Mouse (Mus musculus) liver, postnatal 0 days (tissue): ENCODE results near the gene Bap1. TPM values are rescaled to one million over a fixed set of nuclear protein-coding genes. Genes with fewer than 3 reads are reported as not detected.

Experiments used
- ATAC-seq: fragments of 200-750 bp; cut with Nextera tagmentation; 2 replicates; pipeline ENCODE4 v1.8.0; 2017; ENCODE audit warnings: mild to moderate bottlenecking, moderate library complexity
- DNase-seq: peaks from one replicate; pipeline ENCODE4 v3.0.0-alpha.2; 2016
- H3K27ac ChIP-seq: fragments of 300-500 bp; sonication (generic); 2 replicates; pipeline ENCODE4 v1.5.1; 2014; ENCODE audit warnings: antibody characterized with exemption, moderate library complexity, mild to moderate bottlenecking, low read depth
- H3K27me3 ChIP-seq: fragments of 300-500 bp; sonication (generic); 2 replicates; pipeline ENCODE4 v1.6.1; 2014; ENCODE audit warnings: low read length, control low read depth, mixed read lengths; ENCODE audit not compliant: insufficient read depth
- H3K36me3 ChIP-seq: fragments of 300-500 bp; sonication (generic); replicated peaks from 2 replicates; pipeline ENCODE4 v1.6.1; 2014; ENCODE audit warnings: mild to moderate bottlenecking, control low read depth, low read length, moderate library complexity, mixed read lengths; ENCODE audit not compliant: insufficient read depth
- H3K4me1 ChIP-seq: fragments of 300-500 bp; sonication (generic); 2 replicates; pipeline ENCODE4 v1.6.1; 2014; ENCODE audit warnings: antibody characterized with exemption, mild to moderate bottlenecking, control low read depth; ENCODE audit not compliant: insufficient read depth
- H3K4me2 ChIP-seq: fragments of 300-500 bp; sonication (generic); 2 replicates; pipeline ENCODE4 v1.6.1; 2014; ENCODE audit warnings: low read depth, mild to moderate bottlenecking, low read length, moderate library complexity, mixed read lengths
- H3K4me3 ChIP-seq: fragments of 300-500 bp; sonication (generic); 2 replicates; pipeline ENCODE4 v1.5.1; 2014; ENCODE audit warnings: low read depth, low read length
- H3K9ac ChIP-seq: fragments of 300-500 bp; sonication (generic); replicated peaks from 2 replicates; pipeline ENCODE4 v1.6.1; 2014; ENCODE audit warnings: mild to moderate bottlenecking, moderate library complexity
- H3K9me3 ChIP-seq: fragments of 300-500 bp; sonication (generic); 2 replicates; pipeline ENCODE4 v1.6.1; 2016; ENCODE audit warnings: mild to moderate bottlenecking, control low read depth, low read length, mixed read lengths
- CTCF ChIP-seq: sonication (generic); IDR thresholded peaks from 2 replicates; pipeline ENCODE4 v1.5.1; 2016; ENCODE audit warnings: antibody characterized with exemption, low read depth
- EP300 ChIP-seq: IDR thresholded peaks from 2 replicates; pipeline ENCODE4 v1.6.1; 2016; ENCODE audit warnings: antibody characterized with exemption, low read depth, mild to moderate bottlenecking
- WGBS: fragments of 180-500 bp; shearing (Covaris S2); extraction: QIAGEN DNeasy Blood & Tissue Kit; methylation state at CpG from one replicate; pipeline ENCODE4 v1.1.7; 2014; ENCODE audit not compliant: insufficient replicate concordance; 5-methylcytosine and 5-hydroxymethylcytosine counted together
- polyA plus RNA-seq: library from polyadenylated mRNA; unstranded; fragments of >200 nt; fragmentation: Nextera tagmentation; extraction: Ambion mirVana; gene quantifications from 2 replicates; pipeline ENCODE4 v1.2.1, GENCODE M21; 2015

The Bap1 gene
- polyA plus RNA-seq: 16.3 and 19.8 TPM in 2 replicates

DNA sequence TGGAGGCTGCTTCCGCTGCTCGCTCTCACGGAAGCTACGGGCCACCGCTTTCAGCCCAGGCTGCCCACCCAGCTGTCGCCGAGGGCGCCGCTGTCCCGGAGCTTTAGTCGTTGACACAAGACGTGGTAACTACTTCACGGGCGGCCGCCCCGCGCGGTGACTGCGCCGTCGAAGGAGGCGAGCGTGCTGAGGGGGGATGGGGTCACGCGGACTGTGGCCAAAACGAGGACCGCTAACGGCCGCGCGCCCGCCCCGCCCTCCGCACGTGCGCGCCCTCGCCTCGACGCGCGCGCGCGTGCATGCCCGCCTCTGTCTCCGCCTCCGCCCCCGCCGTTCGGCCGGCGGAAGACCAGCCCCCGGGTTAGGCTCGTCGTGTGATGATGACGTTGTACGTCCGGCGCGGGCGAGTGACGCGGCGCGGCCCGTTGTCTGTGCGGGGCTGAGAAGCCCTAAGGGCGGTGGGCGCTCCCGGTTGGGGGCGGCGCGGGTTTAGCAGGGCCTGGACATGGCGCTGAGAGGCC is at the start of gene Bap1, which contains the start of gene Phf7:
Gene Bap1, plus strand, starts transcription at position 367 of the 521 bp plus-strand sequence.
Gene Phf7, minus strand, starts transcription at position 234 of the 521 bp plus-strand sequence.
- DNase-seq: peak; percentile 98
- Histone ChIP-seq H3K9ac (peak within 1 kb of the TSS; percentile 96), H3K4me3 (peak within 1 kb of the TSS; percentile 89), H3K4me2 (peak within 1 kb of the TSS; percentile 84), H3K36me3 (peaks cover 28% of the 10 kb centered on the region), H3K4me1 (peaks cover 14% of the 10 kb centered on the region; the same call in 1 of the 2 replicates), H3K27ac (peak within 1 kb of the TSS; percentile 94), H3K27me3 (no peaks in the 10 kb centered on the region), H3K9me3 (no peaks in the 10 kb centered on the region)
- peak; percentile 15 for TF ChIP-seq CTCF
- no peak for TF ChIP-seq EP300
- WGBS: 3% methylated on average over 75 of the region's 75 CpGs
- ATAC-seq: peak; percentile 95

DNA sequence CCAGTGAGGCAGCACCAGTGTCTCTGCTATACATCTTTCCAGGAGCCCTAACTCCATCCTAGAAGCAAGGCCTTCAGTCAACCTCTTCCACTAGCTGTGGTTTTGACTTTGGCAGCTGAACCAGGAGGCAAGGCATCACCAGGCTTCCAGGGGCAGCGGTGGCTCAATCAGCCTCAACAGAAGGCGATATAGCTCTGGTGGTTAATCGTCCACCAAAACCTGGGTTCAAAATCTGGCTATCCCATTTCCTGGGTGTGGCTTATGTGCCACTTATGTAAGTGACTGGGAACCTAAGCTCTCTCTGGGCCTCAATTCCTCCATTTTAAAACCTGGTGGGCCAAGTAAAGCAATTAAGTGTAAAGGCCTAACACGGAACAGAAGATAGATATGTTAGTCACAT is 46.4 kb upstream of the Bap1 start:
- Histone ChIP-seq H3K36me3 (peaks cover 32% of the 10 kb centered on the region), H3K27ac (peak overlapping the region; percentile 95)

DNA sequence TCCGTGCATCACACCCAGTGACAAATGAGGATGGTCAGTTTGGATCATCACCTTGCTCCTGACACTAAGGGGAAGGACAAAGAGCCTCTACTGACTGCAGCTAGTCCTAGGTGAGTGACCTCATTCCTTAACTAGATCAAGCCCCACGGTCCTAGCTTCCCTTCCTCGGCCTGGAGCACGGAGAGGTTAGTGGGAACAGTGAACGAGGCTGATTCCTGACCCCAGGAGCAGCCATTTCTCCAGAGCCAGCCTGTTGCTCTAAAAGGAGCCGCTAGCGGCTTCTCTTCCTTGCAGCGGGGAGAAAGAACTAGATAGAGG is 46.0 kb upstream of the Bap1 start:
- H3K9me3 ChIP-seq: no peaks in the 10 kb centered on the region
- ATAC-seq (peak; percentile 19; the same call in 1 of the 2 replicates), DNase-seq (no peak)
- TF ChIP-seq CTCF (no peak), EP300 (no peak)
- H3K36me3 ChIP-seq: peaks cover 31% of the 10 kb centered on the region
- H3K9ac ChIP-seq: peak overlapping the region; percentile 89
- H3K27ac ChIP-seq: peak overlapping the region; percentile 95
- H3K4me1 ChIP-seq: peaks cover 36% of the 10 kb centered on the region
- no peaks in the 10 kb centered on the region for H3K27me3 ChIP-seq
- H3K4me2 ChIP-seq: peak overlapping the region; percentile 83
- 12% methylated on average over 8 of the region's 8 CpGs for WGBS
- peak overlapping the region; percentile 83 for H3K4me3 ChIP-seq

More for the DNA sequence above, 46.4 kb upstream of the Bap1 start:
- WGBS: 48% methylated on average over 4 of the region's 4 CpGs
- no peaks in the 10 kb centered on the region for H3K9me3 ChIP-seq
- H3K4me2 ChIP-seq: peak overlapping the region; percentile 83
- H3K4me3 ChIP-seq: peak overlapping the region; percentile 83
- no peak for DNase-seq
- TF ChIP-seq CTCF (no peak), EP300 (no peak)
- H3K4me1 ChIP-seq: peaks cover 36% of the 10 kb centered on the region
- no peak for ATAC-seq
- peak overlapping the region; percentile 89 for H3K9ac ChIP-seq
- no peaks in the 10 kb centered on the region for H3K27me3 ChIP-seq

DNA sequence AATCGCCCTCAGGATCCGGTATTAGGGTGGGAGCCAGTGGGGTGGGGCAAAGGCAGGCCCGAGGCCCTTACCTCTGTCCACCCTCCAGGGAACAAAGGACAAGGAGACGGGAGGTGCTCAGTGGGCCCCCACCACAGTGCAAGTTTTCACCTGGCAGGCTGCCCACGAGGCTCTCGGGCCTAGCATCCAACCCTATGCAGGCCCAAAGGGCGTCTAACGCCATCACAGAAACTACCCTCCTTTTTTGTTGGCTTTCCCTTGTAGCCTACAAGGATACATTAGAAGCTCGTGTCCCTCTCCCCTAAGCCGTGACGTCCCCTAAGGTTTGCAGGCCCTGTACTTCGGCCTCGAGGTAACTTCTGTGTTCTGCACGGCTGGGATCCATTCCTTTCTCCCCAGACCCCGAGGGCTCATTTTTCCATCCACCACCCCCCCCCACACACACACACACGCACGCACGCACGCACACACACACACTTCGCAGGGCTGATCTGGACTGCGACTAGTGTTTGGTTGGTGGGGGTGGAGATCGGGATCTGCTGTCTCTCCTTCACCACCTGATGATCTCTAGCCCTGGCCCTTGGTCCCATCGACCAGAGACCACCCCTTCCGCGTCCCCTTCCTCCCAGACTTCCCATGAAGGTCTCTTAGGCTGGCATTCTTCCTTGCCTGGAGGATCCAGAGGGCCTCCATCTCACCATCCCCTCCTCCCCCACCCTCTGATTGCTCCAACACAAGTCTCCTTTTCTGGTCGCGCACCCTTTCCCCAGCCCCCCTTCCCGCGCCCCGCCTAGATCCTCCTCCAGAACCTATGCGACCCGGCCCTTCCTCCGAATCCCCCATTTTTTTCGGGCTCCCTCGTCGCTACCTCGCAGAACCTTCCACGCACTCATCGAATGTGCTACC is 45.4 kb upstream of the Bap1 start:
- H3K36me3 ChIP-seq: peaks cover 28% of the 10 kb centered on the region
- peak overlapping the region; percentile 83 for H3K4me2 ChIP-seq
- no peaks in the 10 kb centered on the region for H3K27me3 ChIP-seq
- H3K9ac ChIP-seq: peak overlapping the region; percentile 89
- H3K4me1 ChIP-seq: peaks cover 31% of the 10 kb centered on the region
- H3K27ac ChIP-seq: peak overlapping the region; percentile 95
- TF ChIP-seq CTCF (no peak), EP300 (no peak)
- peak overlapping the region; percentile 83 for H3K4me3 ChIP-seq
- ATAC-seq (peak; percentile 35), DNase-seq (peak; percentile 66)
- no peaks in the 10 kb centered on the region for H3K9me3 ChIP-seq
- under 1% methylated on average over 39 of the region's 39 CpGs for WGBS

DNA sequence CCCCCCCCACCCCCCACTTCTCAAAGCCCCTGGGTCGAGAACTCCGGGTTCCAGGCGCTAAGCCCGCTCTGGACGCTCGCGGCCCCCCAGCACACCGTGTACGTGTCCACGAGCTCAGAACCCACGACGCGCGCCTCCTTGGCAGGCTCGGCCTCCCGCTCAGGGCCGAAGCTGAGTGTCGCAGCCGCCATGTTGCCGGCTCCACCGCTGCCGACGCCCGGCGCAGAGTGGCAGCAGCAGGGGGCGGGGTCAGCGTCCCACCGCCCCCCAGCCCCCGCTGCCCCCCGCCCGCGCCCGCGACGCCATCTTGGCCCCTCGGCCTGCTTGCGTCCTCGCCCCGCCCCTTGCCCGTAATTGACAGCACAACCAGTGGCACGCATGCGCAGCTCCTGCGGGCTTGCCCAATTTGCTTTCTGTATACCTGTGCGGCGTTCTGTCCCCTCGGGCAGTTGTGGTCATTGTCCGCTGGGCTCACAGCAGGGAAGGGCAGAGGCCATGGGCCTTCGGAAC is 44.7 kb upstream of the Bap1 start:
- TF ChIP-seq CTCF (no peak), EP300 (no peak)
- H3K27ac ChIP-seq: peak overlapping the region; percentile 95
- H3K27me3 ChIP-seq: no peaks in the 10 kb centered on the region
- H3K4me1 ChIP-seq: peaks cover 31% of the 10 kb centered on the region
- WGBS: under 1% methylated on average over 30 of the region's 48 CpGs
- DNase-seq: peak; percentile 98
- peak overlapping the region; percentile 83 for H3K4me2 ChIP-seq
- peak overlapping the region; percentile 83 for H3K4me3 ChIP-seq
- H3K36me3 ChIP-seq: peaks cover 25% of the 10 kb centered on the region
- peak overlapping the region; percentile 89 for H3K9ac ChIP-seq
- no peaks in the 10 kb centered on the region for H3K9me3 ChIP-seq
- ATAC-seq: peak; percentile 78

DNA sequence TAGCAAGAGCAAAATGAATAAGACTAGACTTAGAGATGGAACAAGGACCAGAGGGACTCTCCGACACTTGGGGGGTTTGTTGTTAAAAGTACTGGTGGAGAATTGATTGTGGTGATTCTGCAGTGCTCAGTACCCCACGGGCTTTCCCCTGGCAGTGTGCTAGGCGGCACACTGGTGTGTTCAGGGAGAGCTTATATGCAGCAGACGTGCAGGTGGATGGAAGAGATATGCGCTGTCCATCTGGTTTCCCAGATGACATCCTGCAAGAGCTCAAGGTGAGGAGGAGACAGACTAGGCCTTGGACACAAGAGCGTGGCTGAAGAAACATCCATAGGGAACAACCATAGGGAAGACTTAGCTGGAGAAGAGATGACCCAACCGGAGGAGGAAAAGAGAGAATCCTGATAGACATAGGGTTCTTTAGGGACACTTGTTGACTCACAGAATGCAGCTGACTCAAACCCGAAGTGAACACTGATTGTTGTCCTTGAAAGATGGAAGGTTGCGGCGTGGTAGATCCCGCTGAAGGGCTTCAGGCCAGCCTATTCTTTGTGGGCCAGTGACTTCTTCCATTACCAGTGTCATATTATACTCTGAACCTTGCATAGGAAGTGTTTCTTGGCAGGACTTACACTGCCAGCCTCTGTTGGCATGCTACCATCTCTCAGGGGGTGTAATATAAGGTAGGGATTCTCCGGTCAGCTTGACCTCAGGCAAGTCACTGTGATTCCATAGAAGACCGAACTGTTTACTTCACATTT is 44.0 kb upstream of the Bap1 start:
- no peak for TF ChIP-seq CTCF
- TF ChIP-seq EP300: no peak
- peaks cover 18% of the 10 kb centered on the region for H3K36me3 ChIP-seq
- H3K4me3 ChIP-seq: peak overlapping the region; percentile 83
- H3K9me3 ChIP-seq: no peaks in the 10 kb centered on the region
- no peaks in the 10 kb centered on the region for H3K27me3 ChIP-seq
- peak overlapping the region; percentile 95 for H3K27ac ChIP-seq
- ATAC-seq: peak; percentile 57
- H3K4me1 ChIP-seq: peaks cover 35% of the 10 kb centered on the region
- peak overlapping the region; percentile 83 for H3K4me2 ChIP-seq
- no peak for DNase-seq
- WGBS: 73% methylated on average over 13 of the region's 13 CpGs
- H3K9ac ChIP-seq: peak overlapping the region; percentile 89
